Mouse (Mus musculus) intestine, postnatal 0 days (tissue): ENCODE results near the gene AC161166.1. TPM values are rescaled to one million over a fixed set of nuclear protein-coding genes. Genes with fewer than 3 reads are reported as not detected.

Experiments used
- ATAC-seq: fragments of 200-750 bp; cut with Nextera tagmentation; 2 replicates; pipeline ENCODE4 v1.8.0; 2017; ENCODE audit warnings: mild to moderate bottlenecking, moderate TSS enrichment, moderate library complexity
- H3K27ac ChIP-seq: fragments of 300-500 bp; sonication (generic); 2 replicates; pipeline ENCODE4 v1.5.1; 2014; ENCODE audit warnings: mild to moderate bottlenecking, low read depth, low read length, moderate library complexity
- H3K27me3 ChIP-seq: fragments of 300-500 bp; sonication (generic); replicated peaks from 2 replicates; pipeline ENCODE4 v1.6.1; 2014; ENCODE audit warnings: low read length, mixed read lengths; ENCODE audit not compliant: control insufficient read depth, insufficient read depth
- H3K36me3 ChIP-seq: fragments of 300-500 bp; sonication (generic); 2 replicates; pipeline ENCODE4 v1.6.1; 2014; ENCODE audit warnings: mild to moderate bottlenecking, moderate library complexity; ENCODE audit not compliant: control insufficient read depth, insufficient read depth
- H3K4me1 ChIP-seq: fragments of 300-500 bp; sonication (generic); replicated peaks from 2 replicates; pipeline ENCODE4 v1.6.1; 2014; ENCODE audit warnings: antibody characterized with exemption, low read length, mixed read lengths; ENCODE audit not compliant: control insufficient read depth, insufficient read depth
- H3K4me2 ChIP-seq: fragments of 300-500 bp; sonication (generic); replicated peaks from 2 replicates; pipeline ENCODE4 v1.6.1; 2014; ENCODE audit warnings: low read depth, mild to moderate bottlenecking, moderate library complexity
- H3K4me3 ChIP-seq: fragments of 300-500 bp; sonication (generic); 2 replicates; pipeline ENCODE4 v1.5.1; 2014; ENCODE audit warnings: low read depth, low read length
- H3K9ac ChIP-seq: fragments of 300-500 bp; sonication (generic); 2 replicates; pipeline ENCODE4 v1.6.1; 2014; ENCODE audit warnings: mild to moderate bottlenecking, low read depth, low read length
- H3K9me3 ChIP-seq: fragments of 300-500 bp; sonication (generic); 2 replicates; pipeline ENCODE4 v1.6.1; 2016; ENCODE audit warnings: mixed run types; ENCODE audit not compliant: control insufficient read depth
- CTCF ChIP-seq: sonication (generic); IDR thresholded peaks from 2 replicates; pipeline ENCODE4 v1.5.1; 2016; ENCODE audit warnings: low read depth, mild to moderate bottlenecking, control low read depth, antibody characterized with exemption, moderate library complexity
- WGBS: fragments of 180-500 bp; shearing (Covaris S2); extraction: QIAGEN DNeasy Blood & Tissue Kit; methylation state at CpG from one replicate; pipeline ENCODE4 v1.1.7; 2014; 5-methylcytosine and 5-hydroxymethylcytosine counted together
- polyA plus RNA-seq: library from polyadenylated mRNA; unstranded; fragments of >200 nt; fragmentation: Nextera tagmentation; extraction: Ambion mirVana; gene quantifications from 2 replicates; pipeline ENCODE4 v1.2.1, GENCODE M21; 2015

Gene AC161166.1
- polyA plus RNA-seq, 1 experiment from 2014 or later = 0.05 TPM

DNA sequence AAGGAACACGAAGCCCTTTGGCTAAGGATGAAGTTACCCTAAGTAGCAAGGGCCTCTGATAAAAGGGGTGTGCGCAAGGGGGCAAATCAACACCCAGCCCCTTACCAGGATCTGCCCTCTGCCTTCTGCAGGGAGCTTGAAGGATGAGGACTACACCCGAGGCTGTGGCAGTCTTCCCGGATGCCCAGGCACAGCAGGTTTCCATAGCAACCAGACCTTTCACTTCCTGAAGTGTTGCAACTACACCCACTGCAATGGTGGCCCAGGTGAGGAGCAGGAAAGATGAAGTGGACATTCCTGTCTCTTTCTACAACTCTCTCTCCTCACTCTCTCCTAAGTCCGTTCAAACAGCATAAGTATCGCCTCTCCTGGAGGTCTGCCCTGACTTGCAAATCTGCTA lies 39.8 kb downstream of the AC161166.1 start:
- no peak for ATAC-seq
- H3K27me3 ChIP-seq = no peaks in the 10 kb centered on the region
- 70% methylated on average over 6 of the region's 6 CpGs for WGBS
- no peaks in the 10 kb centered on the region for H3K4me1 ChIP-seq
- H3K9me3 ChIP-seq = no peaks in the 10 kb centered on the region
- H3K4me2 ChIP-seq = no peak overlapping the region
- H3K36me3 ChIP-seq = no peaks in the 10 kb centered on the region
- no peak overlapping the region for H3K27ac ChIP-seq
- no peak overlapping the region for H3K9ac ChIP-seq
- no peak overlapping the region for H3K4me3 ChIP-seq
- TF ChIP-seq CTCF = no peak

DNA sequence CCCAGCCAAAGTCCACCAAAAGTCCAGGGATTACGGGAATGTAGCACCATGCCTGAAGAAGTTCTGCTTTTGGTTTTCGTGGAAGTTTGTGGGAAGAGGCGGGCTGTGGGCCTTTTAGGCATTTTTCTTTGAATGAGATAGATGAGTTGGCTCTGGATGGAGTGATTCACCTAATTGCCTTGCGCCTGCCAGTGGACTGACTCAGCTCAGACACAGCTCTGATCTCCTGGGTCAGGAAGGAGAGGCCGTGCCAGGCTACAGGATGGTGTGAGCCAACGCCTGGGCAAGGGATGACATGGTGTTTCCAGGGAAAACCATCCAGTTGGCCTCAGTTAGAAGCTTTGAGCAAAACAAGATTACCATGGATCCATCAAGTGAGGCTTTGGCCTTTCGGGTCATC lies 41.9 kb downstream of the AC161166.1 start:
- 94% methylated on average over 7 of the region's 7 CpGs for WGBS
- ATAC-seq = no peak

DNA sequence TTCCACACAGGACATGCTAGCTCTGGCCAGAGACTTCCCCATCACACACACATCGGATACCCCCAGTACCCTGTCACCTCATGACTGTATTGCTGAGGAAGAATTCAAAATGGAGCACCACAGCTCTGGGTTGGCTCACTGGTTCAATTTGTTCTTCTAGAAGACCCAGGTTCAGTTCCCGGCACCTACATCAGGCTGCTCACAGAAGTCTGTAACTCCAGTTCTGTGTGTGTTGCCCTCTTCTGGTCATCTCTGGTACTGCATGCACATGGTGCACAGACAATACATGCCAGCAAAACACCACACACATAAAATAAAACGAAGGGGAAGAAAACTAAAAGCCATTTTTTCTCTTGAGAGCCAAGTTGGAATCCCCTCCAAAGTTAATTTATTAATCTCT lies 43.1 kb downstream of the AC161166.1 start:
- TF ChIP-seq CTCF = peak; percentile 64
- Histone ChIP-seq H3K27me3 (no peaks in the 10 kb centered on the region), H3K4me1 (no peaks in the 10 kb centered on the region), H3K36me3 (peaks cover 8% of the 10 kb centered on the region; the same call in 1 of the 2 replicates), H3K9me3 (no peaks in the 10 kb centered on the region), H3K9ac (no peak overlapping the region), H3K4me3 (no peak overlapping the region), H3K27ac (no peak overlapping the region), H3K4me2 (no peak overlapping the region)
- ATAC-seq = no peak
- WGBS = 88% methylated on average over 3 of the region's 3 CpGs

More for the DNA sequence above, 41.9 kb downstream of the AC161166.1 start:
- no peaks in the 10 kb centered on the region for H3K4me1 ChIP-seq
- H3K27me3 ChIP-seq = no peaks in the 10 kb centered on the region
- H3K9me3 ChIP-seq = no peaks in the 10 kb centered on the region
- H3K9ac ChIP-seq = no peak overlapping the region
- no peak overlapping the region for H3K4me2 ChIP-seq
- H3K27ac ChIP-seq = no peak overlapping the region
- H3K36me3 ChIP-seq = peaks cover 8% of the 10 kb centered on the region; the same call in 1 of the 2 replicates
- TF ChIP-seq CTCF = no peak
- H3K4me3 ChIP-seq = no peak overlapping the region

DNA sequence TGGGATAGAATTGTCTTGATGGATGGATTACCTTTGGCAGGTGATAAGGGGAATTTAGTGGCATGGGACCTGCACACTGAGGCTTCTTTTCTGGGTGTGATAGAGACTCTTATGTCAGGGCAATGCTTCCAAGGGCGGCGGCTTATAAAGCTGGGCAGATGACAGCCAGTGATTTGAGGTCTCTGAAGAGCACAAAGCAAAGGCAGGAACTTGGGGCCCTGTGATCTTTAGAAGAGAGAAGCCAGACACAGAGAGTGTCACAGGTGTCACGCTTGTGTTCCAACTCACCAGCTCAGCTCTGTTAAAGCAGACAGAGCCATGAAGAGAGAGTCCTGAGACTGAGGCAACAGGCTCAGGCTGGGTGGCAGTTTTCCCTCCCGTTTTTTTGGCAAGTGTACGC lies 44.4 kb downstream of the AC161166.1 start:
- Histone ChIP-seq H3K4me2 (no peak overlapping the region), H3K9me3 (no peaks in the 10 kb centered on the region), H3K27ac (no peak overlapping the region), H3K27me3 (no peaks in the 10 kb centered on the region), H3K9ac (no peak overlapping the region), H3K4me3 (no peak overlapping the region), H3K4me1 (no peaks in the 10 kb centered on the region), H3K36me3 (peaks cover 8% of the 10 kb centered on the region; the same call in 1 of the 2 replicates)
- ATAC-seq = no peak
- TF ChIP-seq CTCF = no peak
- 87% methylated on average over 5 of the region's 5 CpGs for WGBS

DNA sequence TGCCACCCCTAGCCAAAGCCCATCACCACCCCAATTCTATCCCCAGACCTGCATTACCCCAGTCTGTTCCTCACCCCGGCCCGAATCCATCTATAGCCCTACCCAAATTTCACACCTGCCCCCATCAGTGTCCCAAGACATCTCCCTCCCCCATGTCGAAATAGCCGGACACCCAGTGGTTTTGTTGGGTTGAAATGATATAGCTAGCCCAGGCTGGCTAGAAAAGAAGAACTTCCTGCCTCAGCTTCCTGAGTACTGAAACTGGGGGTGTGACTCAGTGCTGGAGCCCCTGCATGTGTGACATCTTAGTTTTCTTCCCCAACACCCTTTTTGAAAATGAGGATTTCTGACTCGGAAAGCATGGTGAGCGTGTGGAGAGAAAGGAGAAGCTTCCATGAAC lies 45.4 kb downstream of the AC161166.1 start:
- TF ChIP-seq CTCF = no peak
- no peak for ATAC-seq
- WGBS = 93% methylated on average over 6 of the region's 6 CpGs

DNA sequence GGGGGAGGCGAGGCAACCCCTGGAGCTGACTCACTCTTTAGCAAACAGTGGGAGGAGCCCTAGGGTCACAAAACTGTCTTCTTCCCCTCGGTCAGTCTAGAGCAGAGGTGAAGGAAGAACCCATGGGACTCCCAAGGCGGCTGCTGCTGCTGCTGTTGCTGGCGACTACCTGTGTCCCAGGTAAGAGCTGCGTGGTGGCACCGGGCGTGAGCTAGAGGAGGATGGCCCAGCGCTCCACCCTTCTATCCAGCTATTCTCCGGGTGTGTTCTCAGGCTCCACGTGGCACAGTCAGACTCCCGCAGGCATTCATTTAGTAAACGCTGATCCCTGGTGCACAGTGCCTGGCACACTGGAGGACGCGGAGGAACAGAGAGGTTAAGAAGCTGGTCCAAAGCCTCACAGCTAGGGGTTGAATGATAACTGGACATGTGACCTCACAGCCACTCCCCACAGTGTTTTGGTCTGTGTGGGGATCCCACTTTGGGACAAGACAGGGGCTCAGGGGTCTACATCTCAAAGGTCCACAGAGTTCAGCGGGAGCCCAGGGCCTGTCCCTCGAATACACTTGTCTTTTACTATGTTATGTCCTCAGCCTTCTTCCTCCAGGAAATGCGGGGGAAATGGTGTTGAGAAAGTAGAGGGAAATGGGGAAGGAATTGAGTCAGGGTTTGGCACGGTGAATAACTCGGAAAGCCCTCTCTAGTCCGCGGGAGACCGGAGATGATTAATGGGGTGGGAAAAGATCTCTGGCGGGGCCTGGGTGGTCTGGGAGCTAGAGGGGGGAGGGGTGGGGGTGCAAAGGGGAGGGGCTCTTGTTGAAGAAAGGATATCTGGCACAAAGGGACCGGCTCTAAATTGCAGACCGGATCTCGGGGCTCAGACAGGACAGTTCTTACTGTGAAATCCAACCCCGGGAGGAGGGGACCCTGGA lies 49.6 kb downstream of the AC161166.1 start, which contains the start of gene Plaur:
Gene Plaur (plus strand): TSS at position 97 of the 932 bp plus-strand sequence.
- Histone ChIP-seq H3K27me3 (no peaks in the 10 kb centered on the region), H3K4me1 (peaks cover 4% of the 10 kb centered on the region; the same call in 1 of the 2 replicates), H3K9ac (peak within 1 kb of the TSS; percentile 34; the same call in 1 of the 2 replicates), H3K4me3 (peak within 1 kb of the TSS; percentile 40), H3K36me3 (peaks cover 8% of the 10 kb centered on the region; the same call in 1 of the 2 replicates), H3K27ac (peak within 1 kb of the TSS; percentile 35), H3K4me2 (peak within 1 kb of the TSS; percentile 66), H3K9me3 (no peaks in the 10 kb centered on the region)
- TF ChIP-seq CTCF = no peak
- peak; percentile 39 for ATAC-seq
- 1% methylated on average over 27 of the region's 27 CpGs for WGBS

More for the DNA sequence above, 45.4 kb downstream of the AC161166.1 start:
- H3K9ac ChIP-seq = no peak overlapping the region
- no peaks in the 10 kb centered on the region for H3K9me3 ChIP-seq
- no peak overlapping the region for H3K27ac ChIP-seq
- H3K4me2 ChIP-seq = no peak overlapping the region
- no peak overlapping the region for H3K4me3 ChIP-seq
- H3K27me3 ChIP-seq = no peaks in the 10 kb centered on the region
- H3K4me1 ChIP-seq = peaks cover under 1% of the 10 kb centered on the region; the same call in 1 of the 2 replicates
- H3K36me3 ChIP-seq = peaks cover 8% of the 10 kb centered on the region; the same call in 1 of the 2 replicates
